Mouse (Mus musculus) thymus, adult 2 months (tissue): ENCODE results near the gene Epha3. TPM values are rescaled to one million over a fixed set of nuclear protein-coding genes. Genes with fewer than 3 reads are reported as not detected.

ENCODE experiments used
- DNase-seq: peaks from one replicate; pipeline ENCODE4 v3.0.0; 2021
- H3K27ac ChIP-seq: fragments of 200-500 bp; 2 replicates; pipeline ENCODE4 v1.5.1; 2012; ENCODE audit warnings: low read length, control low read depth; ENCODE audit not compliant: control insufficient read depth, insufficient read depth
- H3K27me3 ChIP-seq: fragments of 200-500 bp; 2 replicates; pipeline ENCODE4 v1.6.1; 2012; ENCODE audit warnings: mild to moderate bottlenecking, low read length, moderate library complexity, mixed read lengths; ENCODE audit not compliant: control insufficient read depth, insufficient read depth
- H3K36me3 ChIP-seq: fragments of 200-500 bp; 2 replicates; pipeline ENCODE4 v1.6.1; 2012; ENCODE audit warnings: mild to moderate bottlenecking, low read length, moderate library complexity; ENCODE audit not compliant: control insufficient read depth, insufficient read depth
- H3K4me1 ChIP-seq: fragments of 200-500 bp; replicated peaks from 2 replicates; pipeline ENCODE4 v1.6.1; 2012; ENCODE audit warnings: low read length; ENCODE audit not compliant: control insufficient read depth, insufficient read depth
- H3K4me3 ChIP-seq: fragments of 200-500 bp; 2 replicates; pipeline ENCODE4 v1.5.1; 2012; ENCODE audit warnings: mild to moderate bottlenecking, low read length, control low read depth, moderate library complexity; ENCODE audit not compliant: control insufficient read depth, insufficient read depth
- CTCF ChIP-seq: fragments of 200-500 bp; IDR thresholded peaks from 2 replicates; pipeline ENCODE4 v1.5.1; 2012; ENCODE audit warnings: mild to moderate bottlenecking, control low read depth, low read length, moderate library complexity, borderline replicate concordance; ENCODE audit not compliant: control insufficient read depth, poor library complexity, insufficient read depth; ENCODE audit errors: extremely low read depth
- POLR2A ChIP-seq: fragments of 200-500 bp; IDR thresholded peaks from 2 replicates; pipeline ENCODE4 v1.6.1; 2012; ENCODE audit warnings: mild to moderate bottlenecking, low read length, control low read depth, moderate library complexity; ENCODE audit not compliant: control insufficient read depth, poor library complexity, insufficient read depth; ENCODE audit errors: extremely low read depth
- WGBS: fragments of 180-500 bp; shearing (Covaris S2); methylation state at CpG from one replicate; pipeline ENCODE4 v1.1.7; 2018; 5-methylcytosine and 5-hydroxymethylcytosine counted together
- polyA plus RNA-seq: library from polyadenylated mRNA; depleted of rRNA; stranded (reverse); fragments of >200 nt; gene quantifications from 2 replicates; pipeline ENCODE4 v1.2.3, GENCODE M21; 2012

Epha3 gene
- polyA plus RNA-seq, 1 experiment, result 1.00 TPM

GRCm38 (mm10) chr16:63613006-63613405, 251.0 kb downstream of the Epha3 start:
- H3K27me3 ChIP-seq, result no peaks in the 10 kb centered on the region
- H3K4me3 ChIP-seq, result no peak overlapping the region
- H3K27ac ChIP-seq, result no peak overlapping the region
- TF ChIP-seq POLR2A, result no peak
- H3K36me3 ChIP-seq, result no peaks in the 10 kb centered on the region
- no peak for DNase-seq
- 84% methylated on average over 4 of the region's 4 CpGs for WGBS
- H3K4me1 ChIP-seq, result no peaks in the 10 kb centered on the region

GRCm38 (mm10) chr16:63600229-63600628, 263.7 kb downstream of the Epha3 start:
- TF ChIP-seq POLR2A (no peak), CTCF (no peak)
- 77% methylated on average over 3 of the region's 3 CpGs for WGBS
- no peak for DNase-seq
- H3K4me3 ChIP-seq, result no peak overlapping the region
- no peaks in the 10 kb centered on the region for H3K4me1 ChIP-seq
- no peaks in the 10 kb centered on the region for H3K36me3 ChIP-seq
- H3K27ac ChIP-seq, result no peak overlapping the region
- H3K27me3 ChIP-seq, result no peaks in the 10 kb centered on the region

- H3K4me1 ChIP-seq, result no peaks in the 10 kb centered on the region
- TF ChIP-seq POLR2A, result no peak
- no peak for TF ChIP-seq CTCF
- WGBS, result 95% methylated on average over 4 of the region's 4 CpGs
- no peak overlapping the region for H3K27ac ChIP-seq
- H3K4me3 ChIP-seq, result no peak overlapping the region
- DNase-seq, result no peak
- no peaks in the 10 kb centered on the region for H3K36me3 ChIP-seq
- H3K27me3 ChIP-seq, result no peaks in the 10 kb centered on the region
These were observed 269.3 kb downstream of the Epha3 start for GRCm38 (mm10) chr16:63594656-63595055.

- H3K27ac ChIP-seq, result no peak overlapping the region
- no peak overlapping the region for H3K4me3 ChIP-seq
- no peaks in the 10 kb centered on the region for H3K36me3 ChIP-seq
- no peaks in the 10 kb centered on the region for H3K4me1 ChIP-seq
- DNase-seq, result no peak
- TF ChIP-seq CTCF (no peak), POLR2A (no peak)
- WGBS, result 83% methylated on average over 4 of the region's 4 CpGs
- no peaks in the 10 kb centered on the region for H3K27me3 ChIP-seq
These were observed 294.2 kb downstream of the Epha3 start for GRCm38 (mm10) chr16:63569746-63570145.

GRCm38 (mm10) chr16:63566106-63566836, 297.7 kb downstream of the Epha3 start:
- H3K27ac ChIP-seq, result no peak overlapping the region
- 91% methylated on average over 17 of the region's 17 CpGs for WGBS

GRCm38 (mm10) chr16:63556410-63557146, 307.4 kb downstream of the Epha3 start:
- H3K27me3 ChIP-seq, result no peaks in the 10 kb centered on the region
- no peak for TF ChIP-seq POLR2A
- no peak for TF ChIP-seq CTCF
- no peaks in the 10 kb centered on the region for H3K36me3 ChIP-seq
- H3K4me3 ChIP-seq, result no peak overlapping the region
- H3K27ac ChIP-seq, result no peak overlapping the region
- DNase-seq, result no peak
- H3K4me1 ChIP-seq, result no peaks in the 10 kb centered on the region
- 89% methylated on average over 6 of the region's 6 CpGs for WGBS

More at GRCm38 (mm10) chr16:63566106-63566836, 297.7 kb downstream of the Epha3 start:
- DNase-seq, result no peak
- Histone ChIP-seq H3K4me1 (no peaks in the 10 kb centered on the region), H3K27me3 (no peaks in the 10 kb centered on the region), H3K36me3 (no peaks in the 10 kb centered on the region), H3K4me3 (no peak overlapping the region)
- no peak for TF ChIP-seq POLR2A
- no peak for TF ChIP-seq CTCF
